Comparison of ENCODE assay signal across 27 mouse cellular contexts in genomic region chr7:68075401-68075800, GRCm38 (mm10).
DNase-seq lines count a peak whose midpoint lies in the region; ATAC-seq lines count a peak whose summit lies in the region.
"Had no signal": no experiment of that assay in that cellular context is flagged by ENCODE, and none has a peak within 500 bp of the region (broad histone marks: within the 10 kb centered on the region; RNA-seq: fewer than 3 reads in every experiment).

No protein-coding gene starts in this region.

- H3K4me2 ChIP-seq in heart, embryonic 16.5 days (ENCODE audit: low read depth, low read length), result no peak overlapping the region
- no peak overlapping the region for H3K4me2 ChIP-seq in forebrain, embryonic 14.5 days (ENCODE audit: low read length)
- H3K4me2 ChIP-seq: embryonic facial prominence, embryonic 13.5 days; forebrain, embryonic 12.5 days; neural tube, embryonic 13.5 days had no signal

- no peak overlapping the region for H3K4me3 ChIP-seq in heart, embryonic 16.5 days (ENCODE audit: low read length)
- H3K4me3 ChIP-seq in forebrain, embryonic 14.5 days (ENCODE audit: low read depth, low read length), result no peak overlapping the region
- H3K4me3 ChIP-seq: embryonic facial prominence, embryonic 13.5 days; erythroblast, embryonic 14.5 days; forebrain, embryonic 12.5 days; heart, adult 2 months; midbrain, embryonic 10.5 days; myocyte; neural tube, embryonic 13.5 days had no signal

- H3K27me3 ChIP-seq in heart, embryonic 16.5 days (ENCODE audit: control insufficient read depth, insufficient read depth, low read length), result no peaks in the 10 kb centered on the region
- H3K27me3 ChIP-seq in forebrain, embryonic 14.5 days (replicated peaks; ENCODE audit: control insufficient read depth, insufficient read depth, low read length), result no peaks in the 10 kb centered on the region
- H3K27me3 ChIP-seq: embryonic facial prominence, embryonic 13.5 days; forebrain, embryonic 12.5 days; neural tube, embryonic 13.5 days had no signal

- H3K36me3 ChIP-seq in heart, embryonic 16.5 days (ENCODE audit: control insufficient read depth, insufficient read depth), result no peaks in the 10 kb centered on the region
- H3K36me3 ChIP-seq in forebrain, embryonic 14.5 days (ENCODE audit: control insufficient read depth, insufficient read depth, low read length), result no peaks in the 10 kb centered on the region
- H3K36me3 ChIP-seq: embryonic facial prominence, embryonic 13.5 days; forebrain, embryonic 12.5 days; midbrain, embryonic 10.5 days; neural tube, embryonic 13.5 days had no signal

- peaks cover 76% of the 10 kb centered on the region for H3K4me1 ChIP-seq in heart, embryonic 16.5 days (ENCODE audit: control insufficient read depth, insufficient read depth, low read length)
- peaks cover 10% of the 10 kb centered on the region for H3K4me1 ChIP-seq in forebrain, embryonic 14.5 days (ENCODE audit: control insufficient read depth, insufficient read depth, low read length)

- H3K9me3 ChIP-seq in heart, embryonic 16.5 days (replicated peaks; ENCODE audit: control insufficient read depth, low read length), result no peaks in the 10 kb centered on the region
- H3K9me3 ChIP-seq in forebrain, embryonic 14.5 days (replicated peaks; ENCODE audit: control insufficient read depth, low read length), result no peaks in the 10 kb centered on the region
- H3K9me3 ChIP-seq: embryonic facial prominence, embryonic 13.5 days; forebrain, embryonic 12.5 days; midbrain, embryonic 10.5 days; neural tube, embryonic 13.5 days had no signal

- DNase-seq in heart, adult 8-10 months (ENCODE audit: low spot score), result no peak
- peak; percentile 28 for DNase-seq in cerebellum, adult 11 months
- DNase-seq in cerebellum, adult 18-20 months, result peak; percentile 51 to 58
- DNase-seq in cerebellum, postnatal 14 days, result peak; percentile 37 to 70
- DNase-seq in layer of hippocampus, adult 9-10 months (ENCODE audit: low spot score), result no peak
- no peak for DNase-seq in gastrocnemius, postnatal 10 days
- no peak for DNase-seq in forebrain, embryonic 14.5 days (ENCODE audit: low spot score)
- DNase-seq: adrenal gland, adult 2 months; gastrocnemius, postnatal 14 days; heart, adult 2 months; heart, postnatal 4 days; kidney, postnatal 10 days; lung, postnatal 4 days; retina, postnatal 1 day; right cerebral cortex, postnatal 25 days; spleen, adult 18-20 months; thymus, postnatal 14 days had no signal

- WGBS in heart, embryonic 16.5 days, result 66% methylated on average over 3 of the region's 3 CpGs
- WGBS in forebrain, embryonic 14.5 days, result 78% methylated on average over 3 of the region's 3 CpGs

- H3K27ac ChIP-seq in heart, embryonic 16.5 days (ENCODE audit: low read length), result peak overlapping the region; percentile 35
- no peak overlapping the region for H3K27ac ChIP-seq in forebrain, embryonic 14.5 days (ENCODE audit: low read depth, low read length)
- H3K27ac ChIP-seq: embryonic facial prominence, embryonic 13.5 days; forebrain, embryonic 12.5 days; heart, adult 2 months; hindbrain, postnatal 0 days; midbrain, embryonic 10.5 days; neural tube, embryonic 13.5 days had no signal

- H3K9ac ChIP-seq in heart, embryonic 16.5 days (ENCODE audit: low read length), result peak overlapping the region; percentile 36; the same call in 1 of the 2 replicates
- no peak overlapping the region for H3K9ac ChIP-seq in forebrain, embryonic 14.5 days (ENCODE audit: low read length)
- H3K9ac ChIP-seq: embryonic facial prominence, embryonic 13.5 days; forebrain, embryonic 12.5 days; neural tube, embryonic 13.5 days had no signal

- no peak for ATAC-seq in heart, embryonic 16.5 days (replicated peaks; ENCODE audit: extremely low read depth, insufficient read depth, low FRiP score)
- no peak for ATAC-seq in forebrain, embryonic 14.5 days
- ATAC-seq: hindbrain, postnatal 0 days; intestine, postnatal 0 days; midbrain, embryonic 16.5 days had no signal

Comparison
In these comparisons a context has a peak if more than half of its experiments do, and no peak if none do; other contexts are left out.
1. DNase-seq: peak in cerebellum, adult 11 months (single experiment), cerebellum, adult 18-20 months (2 of 2) and cerebellum, postnatal 14 days (2 of 2); none in heart, adult 8-10 months (single experiment), layer of hippocampus, adult 9-10 months (single experiment), gastrocnemius, postnatal 10 days (single experiment) and forebrain, embryonic 14.5 days (single experiment).